Mouse (Mus musculus) forebrain, embryonic 13.5 days (tissue): ENCODE measurements at regions not wholly inside any gene's neighbourhood (a gene's known extent, or its start where the extent isn't known, plus 50 kb on each side); places are given as distances from the start of the nearest gene placed in this dataset.

Source experiments
- ATAC-seq: fragments of 200-750 bp; cut with Nextera tagmentation; 2 replicates; pipeline ENCODE4 v1.8.0; 2017
- H3K27ac ChIP-seq: fragments of 300-500 bp; sonication (generic); 2 replicates; pipeline ENCODE4 v1.5.1; 2015; ENCODE audit warnings: inconsistent platforms, mild to moderate bottlenecking, moderate library complexity
- H3K27me3 ChIP-seq: fragments of 300-500 bp; sonication (generic); 2 replicates; pipeline ENCODE4 v1.6.1; 2015; ENCODE audit warnings: mild to moderate bottlenecking, inconsistent platforms
- H3K36me3 ChIP-seq: fragments of 300-500 bp; sonication (generic); 2 replicates; pipeline ENCODE4 v1.6.1; 2015; ENCODE audit warnings: mild to moderate bottlenecking, inconsistent platforms; ENCODE audit not compliant: poor library complexity, severe bottlenecking
- H3K4me1 ChIP-seq: fragments of 300-500 bp; sonication (generic); 2 replicates; pipeline ENCODE4 v1.6.1; 2015; ENCODE audit warnings: inconsistent platforms
- H3K4me2 ChIP-seq: fragments of 300-500 bp; sonication (generic); 2 replicates; pipeline ENCODE4 v1.6.1; 2015; ENCODE audit warnings: inconsistent platforms, mild to moderate bottlenecking, moderate library complexity
- H3K4me3 ChIP-seq: fragments of 300-500 bp; sonication (generic); 2 replicates; pipeline ENCODE4 v1.5.1; 2015; ENCODE audit warnings: mild to moderate bottlenecking, inconsistent platforms
- H3K9ac ChIP-seq: fragments of 300-500 bp; sonication (generic); 2 replicates; pipeline ENCODE4 v1.6.1; 2015; ENCODE audit warnings: mild to moderate bottlenecking, inconsistent platforms
- H3K9me3 ChIP-seq: fragments of 300-500 bp; sonication (generic); replicated peaks from 2 replicates; pipeline ENCODE4 v1.6.1; 2016; ENCODE audit warnings: inconsistent platforms
- WGBS: fragments of 180-500 bp; shearing (Covaris S2); methylation state at CpG from one replicate; pipeline ENCODE4 v1.1.7; 2015; 5-methylcytosine and 5-hydroxymethylcytosine counted together

DNA sequence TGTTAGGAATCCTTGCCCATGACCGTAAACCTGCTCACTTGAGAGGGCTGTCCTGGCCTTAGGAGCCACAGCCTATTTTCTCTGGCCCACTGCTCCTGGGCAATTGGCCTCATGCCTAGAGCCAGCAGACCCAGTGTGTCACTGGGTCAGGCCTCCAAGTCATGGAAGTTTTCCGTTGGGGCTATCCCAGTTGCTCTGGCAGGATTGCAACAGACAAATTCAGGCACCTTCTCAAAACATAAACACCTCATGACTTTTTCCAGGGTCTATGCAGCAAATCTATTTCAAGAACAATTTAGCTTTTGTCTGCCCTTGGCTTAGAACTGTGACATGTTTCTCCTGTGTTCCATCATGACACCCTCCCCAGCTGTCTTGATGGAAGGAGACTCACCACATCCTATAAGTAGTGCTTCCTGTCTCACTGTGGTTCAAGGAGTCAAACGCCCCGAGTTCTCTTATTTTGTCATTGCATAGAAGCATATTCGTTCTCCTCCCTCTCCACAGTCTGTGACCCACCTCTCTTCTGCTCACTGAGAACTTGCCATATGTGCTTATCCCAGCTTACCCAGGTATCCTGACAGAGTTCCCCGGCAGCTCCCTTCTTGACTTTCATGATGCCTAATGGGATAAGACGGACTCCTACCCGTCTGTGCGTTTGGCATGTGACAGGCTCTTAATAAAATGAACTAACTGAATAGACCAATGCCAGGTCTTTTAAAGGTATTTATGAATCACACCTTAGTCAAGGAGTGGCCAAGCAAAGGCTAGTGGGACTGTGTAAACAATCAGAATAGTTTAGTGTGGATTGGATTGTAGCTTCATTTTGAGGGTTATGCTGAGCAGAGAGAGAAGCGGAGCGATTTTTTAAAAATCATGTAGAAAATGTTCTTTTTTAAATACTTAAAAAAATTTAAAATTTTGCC lies 108.2 kb upstream of the Serp2 start:
- WGBS: 89% methylated on average over 11 of the region's 11 CpGs
- Histone ChIP-seq H3K27me3 (no peaks in the 10 kb centered on the region), H3K4me3 (no peak overlapping the region), H3K9me3 (no peaks in the 10 kb centered on the region), H3K27ac (no peak overlapping the region), H3K4me1 (no peaks in the 10 kb centered on the region), H3K4me2 (no peak overlapping the region), H3K36me3 (no peaks in the 10 kb centered on the region), H3K9ac (no peak overlapping the region)
- ATAC-seq: no peak

- whole genome bisulfite sequencing: 95% methylated on average over 2 of the region's 2 CpGs
- H3K27ac ChIP-seq: no peak overlapping the region
- no peak for ATAC-seq
- H3K4me1 ChIP-seq: peaks cover 6% of the 10 kb centered on the region; the same call in 1 of the 2 replicates
- peaks cover 3% of the 10 kb centered on the region; the same call in 1 of the 2 replicates for H3K27me3 ChIP-seq
- no peak overlapping the region for H3K9ac ChIP-seq
- H3K9me3 ChIP-seq: no peaks in the 10 kb centered on the region
- H3K4me2 ChIP-seq: no peak overlapping the region
- no peaks in the 10 kb centered on the region for H3K36me3 ChIP-seq
- no peak overlapping the region for H3K4me3 ChIP-seq
Observed at GRCm38 (mm10) chr14:76663816-76664215, 107.1 kb upstream of the Serp2 start.

GRCm38 (mm10) chr14:76662871-76663270 lies 106.2 kb upstream of the Serp2 start:
- WGBS: 90% methylated on average over 7 of the region's 7 CpGs

GRCm38 (mm10) chr14:76660906-76661305 lies 104.2 kb upstream of the Serp2 start:
- Histone ChIP-seq H3K4me3 (no peak overlapping the region), H3K27ac (no peak overlapping the region), H3K36me3 (no peaks in the 10 kb centered on the region), H3K27me3 (peaks cover 3% of the 10 kb centered on the region; the same call in 1 of the 2 replicates), H3K9me3 (no peaks in the 10 kb centered on the region), H3K4me1 (peaks cover 25% of the 10 kb centered on the region), H3K9ac (no peak overlapping the region), H3K4me2 (no peak overlapping the region)
- 55% methylated on average over 2 of the region's 2 CpGs for WGBS
- ATAC-seq: no peak

More at GRCm38 (mm10) chr14:76662871-76663270, 106.2 kb upstream of the Serp2 start:
- Histone ChIP-seq H3K27me3 (peaks cover 3% of the 10 kb centered on the region; the same call in 1 of the 2 replicates), H3K27ac (no peak overlapping the region), H3K4me2 (no peak overlapping the region), H3K4me3 (no peak overlapping the region), H3K9me3 (no peaks in the 10 kb centered on the region), H3K4me1 (peaks cover 14% of the 10 kb centered on the region), H3K9ac (no peak overlapping the region), H3K36me3 (no peaks in the 10 kb centered on the region)
- no peak for ATAC-seq

- Histone ChIP-seq H3K36me3 (no peaks in the 10 kb centered on the region), H3K27ac (no peak overlapping the region), H3K9ac (no peak overlapping the region), H3K4me3 (no peak overlapping the region), H3K9me3 (no peaks in the 10 kb centered on the region), H3K27me3 (peaks cover 3% of the 10 kb centered on the region; the same call in 1 of the 2 replicates), H3K4me2 (no peak overlapping the region), H3K4me1 (peaks cover 25% of the 10 kb centered on the region)
- WGBS: 77% methylated on average over 15 of the region's 15 CpGs
- no peak for ATAC-seq
Observed at GRCm38 (mm10) chr14:76658952-76659502, 102.3 kb upstream of the Serp2 start.

- Histone ChIP-seq H3K4me3 (no peak overlapping the region), H3K27me3 (peaks cover 3% of the 10 kb centered on the region; the same call in 1 of the 2 replicates), H3K36me3 (no peaks in the 10 kb centered on the region), H3K4me1 (peaks cover 25% of the 10 kb centered on the region), H3K27ac (peak overlapping the region; percentile 57; the same call in 1 of the 2 replicates), H3K4me2 (no peak overlapping the region), H3K9me3 (no peaks in the 10 kb centered on the region), H3K9ac (no peak overlapping the region)
- ATAC-seq: peak; percentile 93
- WGBS: 33% methylated on average over 9 of the region's 9 CpGs
Observed at GRCm38 (mm10) chr14:76657784-76658610, 101.3 kb upstream of the Serp2 start.

- Histone ChIP-seq H3K27ac (peak overlapping the region; percentile 57; the same call in 1 of the 2 replicates), H3K4me2 (no peak overlapping the region), H3K9ac (no peak overlapping the region), H3K9me3 (no peaks in the 10 kb centered on the region), H3K27me3 (peaks cover 3% of the 10 kb centered on the region; the same call in 1 of the 2 replicates), H3K36me3 (no peaks in the 10 kb centered on the region), H3K4me1 (peaks cover 26% of the 10 kb centered on the region), H3K4me3 (no peak overlapping the region)
- ATAC-seq: peak; percentile 46
- WGBS: 45% methylated on average over 7 of the region's 7 CpGs
Observed at GRCm38 (mm10) chr14:76657375-76657774, 100.7 kb upstream of the Serp2 start.

GRCm38 (mm10) chr14:76652356-76653126 lies 95.9 kb upstream of the Serp2 start:
- WGBS: 65% methylated on average over 9 of the region's 9 CpGs
- Histone ChIP-seq H3K27me3 (no peaks in the 10 kb centered on the region), H3K4me3 (no peak overlapping the region), H3K4me2 (no peak overlapping the region), H3K4me1 (peaks cover 15% of the 10 kb centered on the region), H3K36me3 (no peaks in the 10 kb centered on the region), H3K27ac (peak overlapping the region; percentile 21; the same call in 1 of the 2 replicates), H3K9me3 (no peaks in the 10 kb centered on the region), H3K9ac (no peak overlapping the region)
- peak; percentile 50; the same call in 1 of the 2 replicates for ATAC-seq

GRCm38 (mm10) chr14:76651096-76651495 lies 94.4 kb upstream of the Serp2 start:
- Histone ChIP-seq H3K27ac (no peak overlapping the region), H3K4me1 (peaks cover 7% of the 10 kb centered on the region), H3K27me3 (no peaks in the 10 kb centered on the region), H3K9ac (no peak overlapping the region), H3K36me3 (no peaks in the 10 kb centered on the region), H3K9me3 (no peaks in the 10 kb centered on the region), H3K4me2 (no peak overlapping the region), H3K4me3 (no peak overlapping the region)
- 93% methylated on average over 8 of the region's 8 CpGs for WGBS
- no peak for ATAC-seq

GRCm38 (mm10) chr14:76649927-76650326 lies 93.2 kb upstream of the Serp2 start:
- Histone ChIP-seq H3K9ac (no peak overlapping the region), H3K9me3 (no peaks in the 10 kb centered on the region), H3K4me2 (no peak overlapping the region), H3K27me3 (no peaks in the 10 kb centered on the region), H3K4me3 (no peak overlapping the region), H3K27ac (no peak overlapping the region), H3K36me3 (no peaks in the 10 kb centered on the region), H3K4me1 (peaks cover 7% of the 10 kb centered on the region)
- WGBS: 88% methylated on average over 3 of the region's 3 CpGs
- ATAC-seq: no peak

DNA sequence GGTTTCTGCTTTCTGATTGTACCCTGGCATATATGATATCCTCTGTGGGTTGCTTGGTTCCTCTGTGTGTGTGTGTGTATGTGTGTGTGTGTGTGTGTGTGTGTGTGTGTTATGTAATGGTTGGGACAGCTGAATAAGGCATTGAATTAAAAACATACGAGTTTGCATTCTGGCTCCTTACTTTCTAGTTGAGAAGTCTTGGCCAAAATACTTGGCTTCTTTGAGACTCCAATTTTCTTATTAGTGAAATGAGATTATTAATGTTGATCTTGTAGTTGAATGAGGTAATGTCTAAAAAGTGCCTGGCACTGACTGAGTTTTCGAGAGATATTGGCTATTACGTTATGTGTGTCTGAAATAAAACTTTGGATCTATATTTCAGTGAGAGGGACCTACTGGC lies 88.0 kb upstream of the Serp2 start:
- WGBS: 83% methylated on average over 3 of the region's 3 CpGs
- H3K9me3 ChIP-seq: no peaks in the 10 kb centered on the region
- no peak overlapping the region for H3K27ac ChIP-seq
- no peak overlapping the region for H3K4me3 ChIP-seq
- H3K36me3 ChIP-seq: no peaks in the 10 kb centered on the region
- H3K4me2 ChIP-seq: no peak overlapping the region
- no peaks in the 10 kb centered on the region for H3K27me3 ChIP-seq
- H3K4me1 ChIP-seq: no peaks in the 10 kb centered on the region
- H3K9ac ChIP-seq: no peak overlapping the region
- no peak for ATAC-seq
